8 mouse cellular contexts compared by ENCODE assay signal in genomic region chr7:139684553-139684929, GRCm38 (mm10). TPM values are rescaled to one million over a fixed set of nuclear protein-coding genes. Genes with fewer than 3 reads are reported as not detected.
DNase-seq lines count a peak whose midpoint lies in the region; ATAC-seq lines count a peak whose summit lies in the region.

No protein-coding gene starts in this region.

- H3K27ac ChIP-seq in hindbrain, embryonic 16.5 days (ENCODE audit: low read depth, low read length): peak overlapping the region; percentile 75
- H3K27ac ChIP-seq in macrophage: no peak overlapping the region

- peak; percentile 96 for DNase-seq in R1 (ENCODE audit: low read depth, low spot score)
- DNase-seq in cerebellum, postnatal 25 days: peak; percentile 91 to 96
- DNase-seq in frontal cortex, postnatal 36 days (ENCODE audit: low spot score in 2 of 2): peak; percentile 88 to 95
- peak; percentile 95 to 97 for DNase-seq in left cerebral cortex, adult 18-20 months (ENCODE audit: low spot score in 2 of 2)
- DNase-seq in right cerebral cortex, adult 18-20 months: peak; percentile 94
- DNase-seq in urinary bladder, postnatal 10 days (ENCODE audit: low spot score): peak; percentile 53

- H3K79me2 ChIP-seq in macrophage (ENCODE audit: inconsistent target): no peaks in the 10 kb centered on the region

- peaks cover 8% of the 10 kb centered on the region for H3K4me1 ChIP-seq in hindbrain, embryonic 16.5 days (ENCODE audit: control insufficient read depth, insufficient read depth, low read depth, low read length)

- peak overlapping the region; percentile 71 for H3K9ac ChIP-seq in hindbrain, embryonic 16.5 days (ENCODE audit: low read depth, low read length)

- no peaks in the 10 kb centered on the region for H3K9me3 ChIP-seq in hindbrain, embryonic 16.5 days (ENCODE audit: control insufficient read depth, low read length)

- 0% methylated on average over 14 of the region's 14 CpGs for WGBS in hindbrain, embryonic 16.5 days
- WGBS in macrophage (ENCODE audit: missing documents): under 1% methylated on average over 14 of the region's 14 CpGs

- ATAC-seq in hindbrain, embryonic 16.5 days: peak; percentile 93

- no peaks in the 10 kb centered on the region for H3K27me3 ChIP-seq in hindbrain, embryonic 16.5 days (replicated peaks; ENCODE audit: control insufficient read depth, insufficient read depth, low read length)

- H3K4me3 ChIP-seq in hindbrain, embryonic 16.5 days (ENCODE audit: low read length): peak overlapping the region; percentile 62
- peak overlapping the region; percentile 19; the same call in 1 of the 2 replicates for H3K4me3 ChIP-seq in macrophage (ENCODE audit: inconsistent target)

- H3K4me2 ChIP-seq in hindbrain, embryonic 16.5 days (ENCODE audit: low read length): peak overlapping the region; percentile 99

- H3K36me3 ChIP-seq in hindbrain, embryonic 16.5 days (ENCODE audit: control insufficient read depth, insufficient read depth, low read length): no peaks in the 10 kb centered on the region
- H3K36me3 ChIP-seq in macrophage (ENCODE audit: inconsistent target): no peaks in the 10 kb centered on the region

RNA-seq across cellular contexts. Expression of gene Cfap46, which starts 0.9 kb away (rescaled TPM):
- polyA plus RNA-seq in hindbrain, embryonic 16.5 days (2015; fragmentation: Nextera tagmentation; extraction: Ambion mirVana): 3.4 and 3.7 TPM in 2 replicates
- 1 to 10 TPM; 3.3 to 4.0 TPM for total RNA-seq in left cerebral cortex, adult 18-20 months (2021)
- total RNA-seq in macrophage (2018; cell fraction: chromatin; rRNA removed): not detected
- not detected for total RNA-seq in macrophage (2018; cell fraction: cytosol; rRNA removed)
- not detected for total RNA-seq in macrophage (2018; cell fraction: nucleus; rRNA removed)
- polyA plus RNA-seq in macrophage (2018): not detected in 3 replicates
